Mouse (Mus musculus) activated CD4-positive, CD25-positive, alpha-beta regulatory T cell, adult 4 months (primary cell): ENCODE measurements around the gene Klhdc4. TPM values are rescaled to one million over a fixed set of nuclear protein-coding genes. Genes with fewer than 3 reads are reported as not detected.

Source experiments
- ATAC-seq: one replicate; pipeline ENCODE4 v1.8.0; 2017
- polyA plus RNA-seq, 2 experiments: library from polyadenylated mRNA; unstranded; fragments of 100-300 nt; shearing (Covaris generic); gene quantifications; one replicate each; pipeline ENCODE4 v1.2.1; 2017

The Klhdc4 gene
- polyA plus RNA-seq, 2 experiments from 2014 or later: 17.7 to 18.6 TPM

- ATAC-seq: no peak
Measured at GRCm38 (mm10) chr8:121806126-121806525, 23.2 kb downstream of the Klhdc4 start.

DNA sequence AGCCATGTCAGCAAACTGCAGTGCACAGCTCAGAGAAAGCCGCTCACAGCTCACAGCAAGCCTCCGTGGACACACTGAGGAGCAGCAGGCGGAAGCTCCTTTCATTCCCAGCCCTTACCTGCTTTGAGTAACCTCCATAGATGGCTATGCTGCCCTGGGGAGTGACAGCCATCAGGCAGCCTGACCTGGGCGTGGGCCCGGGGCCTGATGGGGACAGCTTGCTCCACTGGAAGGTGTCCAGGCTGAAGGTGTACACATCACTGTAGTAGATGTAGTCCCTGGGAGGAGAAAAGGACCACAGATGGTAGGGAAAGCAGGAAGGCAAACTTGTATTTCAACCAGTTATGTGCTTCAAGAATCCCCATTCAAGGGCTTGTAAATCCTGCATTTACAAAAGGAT is 24.5 kb downstream of the Klhdc4 start:
- no peak for ATAC-seq

GRCm38 (mm10) chr8:121798401-121798800 is 31.0 kb downstream of the Klhdc4 start:
- ATAC-seq: no peak

DNA sequence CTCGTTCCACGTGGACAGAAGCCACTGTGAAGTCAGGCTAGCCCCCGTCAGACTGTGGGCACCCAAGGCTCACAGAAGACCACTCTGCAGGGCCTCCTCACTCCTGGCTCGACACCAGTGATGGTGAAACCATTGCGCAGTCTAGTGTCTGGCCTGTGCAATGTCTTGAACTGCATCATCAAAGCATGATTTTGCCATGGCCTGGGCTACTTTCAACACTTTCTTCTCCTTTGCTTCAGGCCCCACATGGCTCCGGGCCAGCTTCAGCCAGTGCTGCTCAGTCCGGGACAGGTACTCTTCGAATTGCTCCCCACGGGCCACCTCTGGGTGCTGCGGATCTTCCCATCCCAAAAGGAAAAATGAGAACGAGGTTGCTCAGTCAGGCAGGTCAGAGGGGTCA is 33.0 kb downstream of the Klhdc4 start:
- no peak for ATAC-seq

GRCm38 (mm10) chr8:121795461-121795860 is 33.9 kb downstream of the Klhdc4 start:
- ATAC-seq: no peak

- no peak for ATAC-seq
Measured at GRCm38 (mm10) chr8:121794151-121794550, 35.2 kb downstream of the Klhdc4 start.

GRCm38 (mm10) chr8:121792627-121793026 is 36.7 kb downstream of the Klhdc4 start:
- ATAC-seq: no peak

DNA sequence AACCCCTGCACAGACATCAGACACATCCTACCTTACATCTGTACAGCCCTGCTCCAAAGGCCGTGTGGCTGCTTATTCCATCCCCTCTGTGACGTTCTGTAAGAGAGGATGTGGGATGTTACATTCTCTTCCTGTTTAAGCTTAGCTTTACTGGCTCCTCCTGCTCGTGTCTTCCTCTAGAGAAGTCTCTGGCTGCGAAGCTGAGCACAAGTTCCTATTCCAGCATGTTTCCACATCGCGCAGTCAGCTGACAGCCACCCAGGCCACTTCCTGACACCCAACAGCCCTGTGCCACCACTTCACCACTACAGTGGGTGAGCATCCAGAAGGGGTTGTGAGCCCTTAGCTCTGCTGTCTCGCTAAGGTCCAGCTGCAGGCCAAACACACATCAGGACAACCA is 37.2 kb downstream of the Klhdc4 start:
- no peak for ATAC-seq

DNA sequence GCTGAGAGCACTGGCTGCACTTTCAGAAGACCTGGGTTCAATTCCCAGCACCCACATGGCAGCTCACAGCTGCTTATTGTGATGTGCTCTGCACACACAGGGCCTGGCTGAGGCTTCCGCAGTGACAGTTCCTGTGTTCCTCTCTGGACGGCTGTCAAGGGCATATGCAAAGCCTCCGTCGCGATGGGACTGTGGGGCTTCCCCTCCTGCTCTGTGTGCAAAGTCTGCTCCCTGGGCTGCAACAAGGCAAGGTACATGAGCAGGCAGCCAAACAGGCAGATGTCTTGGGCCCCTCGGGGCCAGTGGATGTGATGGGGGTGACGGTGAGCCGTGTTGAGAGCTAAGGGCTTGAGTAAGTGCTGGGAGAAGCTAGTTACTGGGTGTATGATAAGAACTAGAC is 40.6 kb downstream of the Klhdc4 start:
- ATAC-seq: no peak

- ATAC-seq: no peak
Measured at GRCm38 (mm10) chr8:121786542-121786941, 42.8 kb downstream of the Klhdc4 start.

DNA sequence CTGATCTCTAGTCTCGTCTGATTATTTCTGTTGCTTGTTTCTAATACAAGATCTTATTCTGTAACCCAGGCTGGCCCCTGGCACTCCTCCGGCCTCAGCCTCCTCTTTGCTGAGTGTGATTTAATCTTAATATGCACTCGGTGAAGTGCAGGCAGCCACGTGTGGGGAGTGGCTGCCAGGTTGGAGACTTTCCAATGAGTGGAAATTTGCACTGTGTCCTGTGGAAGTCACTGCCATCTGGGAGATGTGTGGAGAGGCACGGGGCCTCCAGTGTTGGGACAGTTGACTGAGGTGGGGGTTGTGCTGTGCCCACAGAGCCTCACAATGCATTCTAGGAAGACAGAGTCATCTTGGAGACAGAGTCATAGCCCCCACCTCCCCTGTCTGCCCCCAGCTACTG is 46.9 kb downstream of the Klhdc4 start:
- no peak for ATAC-seq

DNA sequence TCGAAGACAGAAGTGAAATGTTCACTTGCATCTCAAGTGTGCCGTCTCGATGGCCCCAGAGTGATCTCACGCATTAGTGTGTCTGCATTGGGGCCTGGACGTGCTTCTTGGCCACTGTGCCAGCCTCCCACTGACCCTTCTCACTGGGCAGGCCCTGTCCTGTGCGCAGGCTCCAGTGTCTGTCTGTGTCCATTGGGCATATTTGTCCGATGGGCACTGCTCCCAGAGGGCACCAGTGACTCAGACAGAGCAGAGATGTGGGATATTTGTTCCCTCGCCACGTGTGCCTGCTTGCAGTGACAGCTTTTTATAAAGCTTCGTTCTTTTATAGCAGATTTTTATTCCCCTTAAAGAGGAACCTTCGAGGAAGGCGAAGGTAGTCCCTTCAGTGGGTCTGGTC is 55.5 kb downstream of the Klhdc4 start:
- ATAC-seq: no peak

GRCm38 (mm10) chr8:121770845-121771752 is 58.3 kb downstream of the Klhdc4 start:
- no peak for ATAC-seq

DNA sequence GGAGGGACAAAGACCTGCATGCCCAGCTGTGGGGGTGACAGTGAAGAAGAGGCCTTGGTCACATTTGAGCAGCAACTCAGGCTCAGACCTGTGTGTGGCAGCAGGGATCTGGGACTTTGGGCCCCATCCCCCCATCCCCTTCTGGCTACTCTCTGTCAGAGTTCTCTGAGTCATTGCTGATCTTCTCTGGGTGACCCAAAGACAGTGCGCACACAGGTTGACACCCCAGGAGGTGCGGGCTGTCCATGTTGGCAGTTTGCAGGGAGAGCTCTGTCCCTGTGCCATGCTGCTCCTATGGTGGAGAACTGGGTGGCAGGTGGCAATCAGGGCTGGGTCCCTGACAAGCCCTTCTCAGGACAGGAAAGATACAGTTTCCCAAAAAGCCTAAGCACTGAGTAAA is 59.7 kb downstream of the Klhdc4 start:
- ATAC-seq: no peak

DNA sequence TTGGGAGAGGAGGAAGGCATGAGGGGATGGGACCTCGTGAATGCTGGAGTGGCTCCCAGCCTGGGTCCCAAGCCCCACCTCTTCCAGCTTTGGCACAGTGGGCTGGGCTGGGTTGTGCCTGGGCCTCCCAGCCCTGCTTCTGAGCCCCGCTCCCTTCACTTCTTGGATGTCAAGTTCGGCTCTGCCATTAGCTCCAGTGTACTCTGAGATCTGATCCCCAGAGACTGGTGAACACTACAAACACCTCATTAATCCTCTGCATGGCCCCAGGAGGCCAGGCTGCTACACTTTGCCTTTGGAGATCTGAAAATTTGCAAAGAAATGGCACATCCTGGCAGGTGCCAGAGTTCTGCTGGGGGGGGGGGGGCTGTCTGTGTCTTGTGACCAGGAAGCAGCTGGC is 60.3 kb downstream of the Klhdc4 start:
- no peak for ATAC-seq

DNA sequence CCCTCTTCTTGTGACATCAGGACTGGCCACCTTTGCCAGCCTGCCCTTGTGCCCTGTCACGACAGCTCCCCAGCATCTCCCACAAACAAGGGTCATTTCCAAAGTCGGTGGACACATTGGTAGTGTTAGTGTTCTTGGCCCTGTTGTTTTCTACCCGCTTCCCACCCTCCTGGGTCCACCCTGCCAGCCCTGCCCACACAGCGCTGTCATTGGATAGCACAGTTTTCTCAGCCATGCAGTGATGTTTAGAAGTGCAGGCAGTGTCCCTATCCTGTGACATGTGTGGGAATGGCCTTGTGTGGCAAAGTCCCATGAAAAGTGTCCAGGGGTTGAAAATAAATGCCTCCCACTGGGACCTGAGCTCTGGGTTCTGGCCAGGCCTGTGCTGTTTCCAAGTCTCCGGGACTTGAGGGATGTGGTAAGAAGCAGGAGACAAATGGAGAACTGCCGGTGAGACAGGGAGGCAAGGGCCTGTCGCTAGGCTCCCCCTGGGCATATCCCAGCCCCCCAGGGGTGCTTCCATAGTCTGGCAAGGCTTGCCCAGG is 63.7 kb downstream of the Klhdc4 start:
- ATAC-seq: no peak

DNA sequence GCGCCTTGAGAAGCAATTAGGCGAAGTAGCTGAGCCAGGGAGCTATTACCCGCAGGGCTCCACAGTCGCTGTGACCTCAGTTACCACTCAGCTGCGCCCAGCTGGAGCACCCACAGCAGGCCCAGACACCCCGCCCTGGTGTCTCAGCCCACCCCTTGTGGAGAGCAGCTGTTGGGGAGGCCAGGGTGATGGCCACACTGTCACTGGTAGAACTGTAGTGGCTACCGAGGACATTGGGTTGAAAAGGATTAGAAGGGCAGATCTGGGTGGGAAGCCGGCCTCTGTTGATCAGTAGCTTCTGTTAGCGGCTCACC is 65.7 kb downstream of the Klhdc4 start:
- no peak for ATAC-seq

GRCm38 (mm10) chr8:121762999-121763699 is 66.2 kb downstream of the Klhdc4 start:
- no peak for ATAC-seq

GRCm38 (mm10) chr8:121761480-121761879 is 67.9 kb downstream of the Klhdc4 start:
- ATAC-seq: no peak

GRCm38 (mm10) chr8:121760484-121760883 is 68.9 kb downstream of the Klhdc4 start:
- ATAC-seq: no peak

DNA sequence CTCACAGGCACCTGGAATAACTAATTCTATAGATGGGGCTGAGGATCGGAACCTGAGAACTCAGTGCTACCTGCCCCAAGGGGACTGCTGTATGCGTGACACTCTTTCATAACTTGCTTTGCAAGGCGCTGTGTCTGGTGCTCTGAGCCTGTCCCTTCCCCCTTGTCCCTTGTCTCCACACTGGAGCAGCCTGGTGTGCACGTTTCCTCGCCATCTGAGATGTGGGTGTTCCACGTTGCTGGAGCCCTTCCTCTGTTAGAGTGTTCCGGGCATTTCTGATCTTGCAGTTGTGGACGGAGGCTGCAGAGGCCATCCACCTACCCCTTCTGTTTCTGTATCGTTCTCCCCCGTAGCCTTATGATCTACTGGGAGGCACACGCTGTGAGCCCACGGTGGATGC is 70.9 kb downstream of the Klhdc4 start:
- no peak for ATAC-seq

DNA sequence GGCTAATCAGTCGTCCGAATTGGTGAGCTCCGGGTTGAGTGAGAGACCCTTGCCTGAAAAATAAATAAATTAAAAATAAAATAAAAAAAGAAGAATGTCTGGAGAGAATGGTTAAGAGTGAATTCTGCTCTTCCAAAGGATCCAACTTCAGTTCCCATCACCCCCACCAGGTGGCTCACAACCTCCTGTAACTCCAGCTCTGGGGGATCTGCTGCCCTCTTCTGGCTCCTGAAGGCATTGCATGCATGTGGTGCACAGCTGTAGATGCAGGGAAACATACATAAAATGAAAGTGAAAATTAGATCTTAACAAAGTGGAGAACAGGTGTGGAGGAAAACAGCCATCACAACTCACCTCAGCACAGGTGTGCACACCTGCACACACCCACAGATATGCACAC is 78.0 kb downstream of the Klhdc4 start:
- ATAC-seq: no peak

- ATAC-seq: no peak
Measured at GRCm38 (mm10) chr8:121750512-121750911, 78.9 kb downstream of the Klhdc4 start.

GRCm38 (mm10) chr8:121749501-121749900 is 79.9 kb downstream of the Klhdc4 start:
- no peak for ATAC-seq
